Mouse (Mus musculus): Measurements from ENCODE around the gene Nectin3.

DNA sequence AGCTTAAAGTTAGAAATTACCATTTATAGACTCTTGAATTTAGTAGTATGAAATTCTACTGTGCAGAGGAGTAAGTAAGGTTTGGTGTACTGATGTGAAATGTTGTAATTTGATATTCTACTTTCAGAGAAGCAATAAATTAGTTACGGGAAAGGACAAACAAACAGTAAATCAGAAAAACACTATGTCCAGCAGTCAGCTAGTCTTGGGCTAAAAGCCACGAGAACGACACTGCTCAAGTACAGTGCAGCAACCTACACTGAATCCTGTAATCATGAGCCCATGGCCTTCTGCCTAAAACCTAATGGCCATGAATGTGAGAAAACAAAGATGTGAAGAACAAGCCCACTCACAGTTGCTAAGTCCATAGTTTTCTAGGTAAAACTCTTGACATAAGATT lies 46.9 kb downstream of the Nectin3 start:
- TF ChIP-seq CTCF (IDR thresholded peaks at IDR 0.05; ENCODE audit: extremely low read depth, insufficient read depth, low read length): no peak
- no peak for TF ChIP-seq POLR2A (IDR thresholded peaks at IDR 0.05; ENCODE audit: extremely low read depth, insufficient read depth, low read length)
